Mouse (Mus musculus): ENCODE measurements around the gene Papolb. TPM values are rescaled to one million over a fixed set of nuclear protein-coding genes. Genes with fewer than 3 reads are reported as not detected.

The Papolb gene
- 0.36 and 0.42 TPM in 2 replicates for polyA plus RNA-seq (2012; rRNA removed)

GRCm38 (mm10) chr5:142529915-142530314, at the start of gene Papolb:
Gene Papolb, minus strand, starts transcription at chr5:142530076.
- DNase-seq (ENCODE audit: extremely low spot score in 1 of 2, low spot score in 1 of 2): no peak

- no peak for DNase-seq (ENCODE audit: extremely low spot score in 1 of 2, low spot score in 1 of 2)
Observed at GRCm38 (mm10) chr5:142578192-142578591, 48.3 kb upstream of the Papolb start.

- DNase-seq (ENCODE audit: extremely low spot score in 1 of 2, low spot score in 1 of 2): no peak
Observed at GRCm38 (mm10) chr5:142576832-142577231, 47.0 kb upstream of the Papolb start.

GRCm38 (mm10) chr5:142574323-142575057, 44.6 kb upstream of the Papolb start:
- DNase-seq (ENCODE audit: extremely low spot score in 1 of 2, low spot score in 1 of 2): no peak

GRCm38 (mm10) chr5:142564606-142565005, 34.7 kb upstream of the Papolb start:
- DNase-seq (ENCODE audit: extremely low spot score in 1 of 2, low spot score in 1 of 2): no peak

GRCm38 (mm10) chr5:142560261-142560660, 30.4 kb upstream of the Papolb start:
- no peak for DNase-seq (ENCODE audit: extremely low spot score in 1 of 2, low spot score in 1 of 2)

- DNase-seq (ENCODE audit: extremely low spot score in 1 of 2, low spot score in 1 of 2): peak; percentile 75 to 95
Observed at GRCm38 (mm10) chr5:142557397-142558067, 27.7 kb upstream of the Papolb start.

GRCm38 (mm10) chr5:142556721-142557120, 26.8 kb upstream of the Papolb start:
- DNase-seq (ENCODE audit: extremely low spot score in 1 of 2, low spot score in 1 of 2): no peak

GRCm38 (mm10) chr5:142555866-142556265, 26.0 kb upstream of the Papolb start:
- DNase-seq (ENCODE audit: extremely low spot score in 1 of 2, low spot score in 1 of 2): no peak

GRCm38 (mm10) chr5:142550706-142551652, 21.1 kb upstream of the Papolb start, which contains the start of gene Radil:
Gene Radil, minus strand, starts transcription at chr5:142551098.
- DNase-seq (ENCODE audit: extremely low spot score in 1 of 2, low spot score in 1 of 2): peak; percentile 97 to 100

GRCm38 (mm10) chr5:142549961-142550705, 20.3 kb upstream of the Papolb start:
- peak; percentile 35 to 54 for DNase-seq (ENCODE audit: extremely low spot score in 1 of 2, low spot score in 1 of 2)

GRCm38 (mm10) chr5:142549441-142549840, 19.6 kb upstream of the Papolb start:
- no peak for DNase-seq (ENCODE audit: extremely low spot score in 1 of 2, low spot score in 1 of 2)

- DNase-seq (ENCODE audit: extremely low spot score in 1 of 2, low spot score in 1 of 2): no peak
Observed at GRCm38 (mm10) chr5:142547066-142547465, 17.2 kb upstream of the Papolb start.

- DNase-seq (ENCODE audit: extremely low spot score in 1 of 2, low spot score in 1 of 2): no peak
Observed at GRCm38 (mm10) chr5:142546344-142546743, 16.5 kb upstream of the Papolb start.

- DNase-seq (ENCODE audit: extremely low spot score in 1 of 2, low spot score in 1 of 2): no peak
Observed at GRCm38 (mm10) chr5:142545014-142545795, 15.3 kb upstream of the Papolb start.

- DNase-seq (ENCODE audit: extremely low spot score in 1 of 2, low spot score in 1 of 2): no peak
Observed at GRCm38 (mm10) chr5:142537286-142537685, 7.4 kb upstream of the Papolb start.

- no peak for DNase-seq (ENCODE audit: extremely low spot score in 1 of 2, low spot score in 1 of 2)
Observed at GRCm38 (mm10) chr5:142535388-142535787, 5.5 kb upstream of the Papolb start.

GRCm38 (mm10) chr5:142524711-142525464, 5.0 kb downstream of the Papolb start:
- no peak for DNase-seq (ENCODE audit: extremely low spot score in 1 of 2, low spot score in 1 of 2)
